Mouse (Mus musculus): ENCODE measurements at regions not wholly inside any gene's neighbourhood (a gene's known extent, or its start where the extent isn't known, plus 50 kb on each side); places are given as distances from the start of the nearest gene placed in this dataset.

- DNase-seq (ENCODE audit: extremely low spot score in 1 of 2, low spot score in 1 of 2) = no peak
These were observed 90.5 kb downstream of the Minar1 start for GRCm38 (mm10) chr9:89532435-89532834.

GRCm38 (mm10) chr9:89524137-89524536 is 98.8 kb downstream of the Minar1 start:
- DNase-seq (ENCODE audit: extremely low spot score in 1 of 2, low spot score in 1 of 2) = no peak

- no peak for DNase-seq (ENCODE audit: extremely low spot score in 1 of 2, low spot score in 1 of 2)
These were observed 99.2 kb downstream of the Minar1 start for GRCm38 (mm10) chr9:89523705-89524104.

GRCm38 (mm10) chr9:89508407-89509101 is 114.4 kb downstream of the Minar1 start:
- DNase-seq (ENCODE audit: extremely low spot score in 1 of 2, low spot score in 1 of 2) = no peak

- no peak for DNase-seq (ENCODE audit: extremely low spot score in 1 of 2, low spot score in 1 of 2)
These were observed 120.8 kb downstream of the Minar1 start for GRCm38 (mm10) chr9:89502083-89502482.

GRCm38 (mm10) chr9:89497399-89497749 is 125.6 kb downstream of the Minar1 start:
- no peak for DNase-seq (ENCODE audit: extremely low spot score in 1 of 2, low spot score in 1 of 2)

GRCm38 (mm10) chr9:89496729-89497398 is 126.1 kb downstream of the Minar1 start:
- no peak for DNase-seq (ENCODE audit: extremely low spot score in 1 of 2, low spot score in 1 of 2)

- DNase-seq (ENCODE audit: extremely low spot score in 1 of 2, low spot score in 1 of 2) = no peak
These were observed 135.3 kb downstream of the Minar1 start for GRCm38 (mm10) chr9:89487601-89488000.

GRCm38 (mm10) chr9:89479406-89479805 is 143.5 kb downstream of the Minar1 start:
- DNase-seq (ENCODE audit: extremely low spot score in 1 of 2, low spot score in 1 of 2) = no peak

- peak in 1 of 2 experiments; percentile 80 for DNase-seq (ENCODE audit: extremely low spot score in 1 of 2, low spot score in 1 of 2)
These were observed 161.7 kb downstream of the Minar1 start for GRCm38 (mm10) chr9:89461190-89461589.

GRCm38 (mm10) chr9:89456666-89457065 is 166.3 kb downstream of the Minar1 start:
- no peak for DNase-seq (ENCODE audit: extremely low spot score in 1 of 2, low spot score in 1 of 2)

GRCm38 (mm10) chr9:89449656-89450055 is 173.3 kb downstream of the Minar1 start:
- DNase-seq (ENCODE audit: extremely low spot score in 1 of 2, low spot score in 1 of 2) = no peak

Data from frontal cortex, adult 2 months (tissue).